Mouse (Mus musculus) neural tube, postnatal 0 days (tissue): ENCODE results near the gene Hmgb3. TPM values are rescaled to one million over a fixed set of nuclear protein-coding genes. Genes with fewer than 3 reads are reported as not detected.

ENCODE experiments used
- microRNA-seq: library from miRNA; unstranded; fragments of <30 nt; microRNA quantifications from one replicate; pipeline ENCODE4, GENCODE M21; 2016
- polyA plus RNA-seq: library from polyadenylated mRNA; unstranded; fragments of >200 nt; fragmentation: Nextera tagmentation; extraction: Ambion mirVana; gene quantifications from 2 replicates; pipeline ENCODE4 v1.2.1, GENCODE M21; 2015

Hmgb3 gene
- polyA plus RNA-seq: 306 and 333 TPM in 2 replicates

DNA sequence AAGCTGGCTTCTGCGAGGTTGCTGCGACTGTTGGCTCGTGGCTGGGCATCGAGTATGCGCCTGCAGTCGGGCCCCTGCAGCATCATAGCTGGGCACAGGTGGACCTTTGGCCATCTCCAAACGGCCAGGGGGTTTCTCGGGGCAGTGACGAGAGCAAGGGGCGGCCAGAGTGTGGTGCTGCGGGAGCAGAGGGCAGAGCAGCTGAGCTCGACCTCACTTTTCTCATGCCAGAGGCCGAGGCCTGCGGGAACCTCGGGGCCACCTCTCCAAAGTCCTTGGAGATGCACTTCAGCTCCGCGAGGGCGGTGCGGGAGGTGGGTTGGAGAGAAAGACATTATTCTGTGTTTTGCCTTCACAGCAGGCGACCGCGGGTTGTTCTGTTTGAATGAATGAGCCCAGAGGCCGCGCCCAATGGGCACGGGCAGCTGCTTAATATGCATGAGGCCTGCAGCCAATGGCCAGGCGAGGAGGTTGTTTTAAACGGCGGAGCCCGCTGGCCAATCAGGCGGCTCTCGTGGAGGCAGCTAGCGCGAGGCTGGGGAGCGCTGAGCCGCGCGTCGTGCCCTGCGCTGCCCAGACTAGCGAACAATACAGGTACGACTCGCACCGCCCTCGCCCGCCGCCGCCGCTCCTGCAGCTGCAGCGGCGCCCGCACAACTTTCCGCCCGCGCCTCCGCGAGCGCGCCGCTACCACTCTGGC is at the start of gene Hmgb3:
Hmgb3 (plus strand) TSS at position 504 of the 700 bp plus-strand sequence.

Small RNAs within 50 kb of the gene (microRNA-seq; reads per million reads assigned to microRNA genes)
- gene Gm23945: not detected

Other genes with a start within 250 kb of the Hmgb3 start
- 12.1 and 13.9 TPM in 2 replicates for gene Mtmr1, start 191.2 kb upstream of the Hmgb3 start, polyA plus RNA-seq
- 77.9 and 82.5 TPM in 2 replicates for gene Cd99l2, start 63.1 kb upstream of the Hmgb3 start, polyA plus RNA-seq
- 1.5 and 1.6 TPM in 2 replicates for gene Gpr50, start 107.7 kb downstream of the Hmgb3 start, polyA plus RNA-seq